Mouse (Mus musculus) natural killer cell, adult 2 months (primary cell): Measurements from ENCODE around the gene Aldh1a1.
"Not testable (repeated sequence)": the region's sequence is repeated elsewhere in the genome, so short reads cannot be mapped to it uniquely, and the experiment has no call there.

Source experiments
- DNase-seq, 2 experiments: peaks; one replicate each; pipeline ENCODE4 v3.0.0; 2022; ENCODE audit warnings: low spot score in 2 of 2

The Aldh1a1 gene

DNA sequence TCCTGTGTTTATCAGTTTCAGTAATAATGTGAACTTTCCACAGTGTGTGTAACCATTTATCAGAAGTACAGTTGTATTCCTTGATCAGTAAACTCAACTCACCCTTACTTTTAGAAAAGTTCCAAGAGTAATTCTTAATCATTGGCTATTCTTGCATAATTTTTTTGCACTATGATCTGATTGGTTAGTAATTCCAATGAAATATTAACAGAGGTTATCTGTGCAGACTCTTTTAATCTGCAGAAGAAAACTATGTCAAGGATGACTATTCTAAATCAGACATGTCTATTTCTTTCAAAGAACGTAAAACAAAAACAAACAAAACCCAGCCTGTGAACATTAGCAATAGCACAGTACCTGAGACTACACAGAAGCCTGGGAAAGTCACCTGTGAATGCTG lies 62.9 kb downstream of the Aldh1a1 start:
- no peak for DNase-seq

DNA sequence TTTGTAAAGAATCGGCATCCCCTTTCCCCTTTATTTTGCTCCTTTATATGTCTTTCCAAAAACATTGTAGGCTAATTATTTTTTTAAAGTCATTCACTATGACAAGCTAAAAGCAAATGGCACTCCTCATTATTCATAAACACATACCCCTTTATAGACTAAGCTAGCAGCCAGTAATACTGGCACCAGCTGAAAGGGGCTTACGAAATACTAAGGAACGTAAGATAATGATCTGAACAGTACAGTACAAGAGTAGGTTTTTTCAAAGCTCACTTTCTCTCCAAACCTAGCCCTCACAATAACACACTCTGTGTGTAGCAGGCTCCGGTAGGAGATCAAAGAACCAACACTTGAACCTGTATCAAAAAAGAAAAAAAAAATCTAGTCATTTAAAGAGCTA lies 64.7 kb downstream of the Aldh1a1 start:
- no peak for DNase-seq

DNA sequence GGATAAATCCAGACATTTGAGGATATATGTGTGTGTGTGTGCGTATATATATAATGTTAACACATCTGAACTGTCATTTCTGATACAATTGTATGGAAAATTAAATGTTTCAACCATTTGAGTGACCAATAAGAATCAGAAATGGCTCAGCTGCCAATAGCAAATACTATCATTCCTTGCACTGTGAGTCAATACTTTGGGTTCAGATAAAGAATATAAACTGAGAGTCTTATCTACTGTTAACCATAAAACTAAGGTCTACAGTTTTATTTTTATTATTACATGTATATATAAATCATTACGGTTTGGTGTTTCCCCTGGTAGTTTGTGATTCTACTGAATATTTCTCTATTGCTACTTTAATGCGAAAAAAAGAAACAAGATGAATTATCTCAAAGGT lies 65.6 kb downstream of the Aldh1a1 start:
- DNase-seq = no peak

DNA sequence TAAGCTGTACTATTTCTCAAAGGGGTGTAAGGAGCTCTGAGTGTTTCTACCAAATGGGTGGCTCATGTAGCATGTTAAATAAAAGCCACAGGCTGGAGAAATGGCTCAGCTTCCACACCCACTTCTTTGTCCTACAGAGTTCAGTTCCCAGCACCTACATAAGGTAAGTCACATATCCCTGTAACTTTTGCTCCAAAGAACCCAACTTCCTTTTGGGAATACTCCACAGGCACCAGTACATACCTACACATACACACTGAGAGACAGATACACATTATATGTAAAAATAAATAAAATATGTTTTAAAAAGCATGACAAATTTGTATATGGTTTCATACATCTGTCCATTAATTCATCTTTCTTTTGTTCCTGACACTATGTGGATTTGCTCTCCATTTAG lies 66.0 kb downstream of the Aldh1a1 start:
- no peak for DNase-seq

DNA sequence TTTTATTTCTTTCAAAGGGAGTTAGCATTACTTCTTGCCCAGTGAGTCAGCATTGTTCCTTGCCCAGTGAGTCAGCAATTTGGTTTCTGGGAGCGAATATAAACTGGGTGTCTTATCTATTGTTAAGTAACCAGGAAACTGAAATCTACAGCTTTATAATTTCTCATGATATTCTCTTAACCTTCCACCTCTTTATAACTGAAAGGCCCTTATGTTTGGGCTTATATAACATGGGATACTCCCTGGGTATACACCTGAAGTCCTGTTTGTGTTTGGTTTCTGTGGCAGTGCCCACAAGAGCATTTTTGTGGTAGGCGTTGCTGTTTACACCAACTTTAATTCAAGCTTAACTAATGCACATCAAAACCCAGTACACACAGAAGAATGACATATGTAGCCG lies 66.4 kb downstream of the Aldh1a1 start:
- DNase-seq = no peak

DNA sequence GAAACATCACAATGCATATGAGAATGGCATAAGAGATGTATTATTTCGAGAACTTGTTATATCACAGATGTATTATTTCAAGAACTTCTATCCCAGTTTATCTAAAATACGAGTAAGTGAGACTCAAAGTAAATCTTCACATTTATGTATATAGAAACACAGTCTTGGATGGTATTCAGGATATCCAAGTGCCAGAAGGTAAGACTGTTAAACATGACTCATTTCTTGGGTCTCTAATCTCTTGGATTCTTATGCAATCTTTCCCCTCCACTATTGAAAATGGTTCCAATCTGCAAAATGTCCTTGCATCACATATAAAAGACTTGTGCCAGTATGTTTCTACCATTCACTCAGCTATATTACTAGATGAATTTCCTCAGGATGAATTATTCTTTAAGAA lies 67.4 kb downstream of the Aldh1a1 start:
- no peak for DNase-seq

DNA sequence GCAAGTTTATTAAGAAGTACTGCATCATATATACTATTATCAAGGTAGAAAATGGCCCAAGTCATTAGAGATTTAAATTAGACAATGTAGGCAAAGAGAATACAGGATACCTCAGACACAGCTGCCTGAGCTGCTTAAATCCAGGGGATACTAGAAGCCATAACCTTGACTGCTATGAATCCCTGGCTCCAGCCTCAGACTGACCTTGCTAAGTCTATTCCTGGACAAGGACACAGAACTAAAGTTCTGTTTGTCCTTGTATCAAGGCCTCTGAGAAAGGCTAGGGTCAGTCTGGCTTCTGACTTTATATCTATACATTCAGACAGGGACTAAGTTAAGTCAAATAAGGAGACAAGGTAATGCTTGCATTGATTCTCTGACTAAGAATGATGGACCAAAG lies 69.9 kb downstream of the Aldh1a1 start:
- DNase-seq = no peak

DNA sequence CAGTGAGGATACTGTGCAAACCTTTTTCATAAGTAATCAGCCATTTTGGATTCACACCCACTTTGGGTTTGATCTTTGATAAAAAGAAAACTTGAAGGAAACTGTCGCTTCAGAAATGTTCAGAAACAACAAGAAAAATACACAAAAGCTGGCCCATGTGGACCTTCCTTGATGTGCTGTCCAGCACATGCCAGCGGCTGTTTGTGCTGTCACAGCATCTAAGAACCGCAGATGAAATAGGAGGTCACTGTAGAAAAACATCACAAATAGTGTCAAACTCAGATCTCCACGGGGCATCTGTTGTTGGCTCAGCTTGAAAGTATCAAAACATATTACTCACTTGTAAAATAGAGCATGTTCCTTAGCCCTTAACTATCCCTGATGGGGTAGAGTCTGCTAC lies 73.8 kb downstream of the Aldh1a1 start:
- DNase-seq = no peak

DNA sequence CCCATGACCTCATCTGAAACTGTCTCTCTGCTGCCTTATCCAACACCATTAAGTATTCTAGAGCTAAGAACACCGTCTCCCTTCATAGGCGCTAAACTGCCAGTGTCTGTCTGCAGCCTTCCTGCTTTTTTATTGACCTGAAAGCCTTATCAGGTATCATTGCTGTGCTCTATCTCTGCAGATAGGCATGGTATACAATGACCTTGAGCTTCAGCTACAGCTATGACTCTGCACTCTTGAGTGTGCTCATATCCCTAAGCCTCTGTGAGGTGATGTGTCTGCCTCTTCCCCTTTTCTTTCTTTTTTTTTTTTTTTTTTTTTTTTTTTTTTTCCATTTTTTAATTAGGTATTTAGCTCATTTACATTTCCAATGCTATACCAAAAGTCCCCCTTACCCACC lies 74.5 kb downstream of the Aldh1a1 start:
- DNase-seq = no peak

DNA sequence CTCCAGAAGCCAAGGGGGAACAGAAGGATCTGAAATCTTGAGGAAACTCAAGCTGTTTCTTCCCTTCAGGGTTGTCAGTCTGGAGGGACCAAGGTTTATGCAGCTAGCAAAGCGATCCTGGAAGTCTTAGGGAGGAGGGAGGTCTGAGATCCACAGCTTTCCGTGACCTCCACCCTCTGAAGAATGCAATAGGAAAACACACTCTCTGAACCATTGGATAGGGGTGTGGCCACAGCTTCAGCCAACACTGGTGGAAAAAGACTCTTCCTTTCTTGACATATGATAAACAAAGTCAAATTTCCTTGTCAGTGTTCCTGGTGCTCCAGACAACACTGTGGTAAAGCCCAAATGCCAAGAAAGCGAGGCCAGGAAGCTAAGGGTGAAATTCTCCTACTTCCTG lies 84.5 kb downstream of the Aldh1a1 start:
- no peak for DNase-seq

DNA sequence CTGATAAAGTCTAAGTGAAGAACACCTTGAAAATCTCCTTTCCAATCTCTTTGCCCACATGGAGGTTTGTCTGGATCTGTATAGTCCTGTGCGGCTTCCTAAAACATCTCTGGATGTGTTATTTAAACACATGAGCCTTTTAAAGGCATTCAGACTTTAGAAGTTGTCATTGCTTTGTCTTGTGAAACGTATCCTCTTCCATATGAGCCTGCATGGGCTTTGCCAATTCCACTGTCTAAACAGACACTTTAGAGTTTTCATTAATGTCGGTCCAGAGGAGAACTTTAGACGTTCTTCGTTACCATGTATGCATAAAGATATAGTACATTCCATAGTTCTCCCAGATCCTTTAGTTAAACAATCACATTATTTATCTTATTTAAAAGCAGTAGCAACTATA lies 84.9 kb downstream of the Aldh1a1 start:
- DNase-seq = no peak

DNA sequence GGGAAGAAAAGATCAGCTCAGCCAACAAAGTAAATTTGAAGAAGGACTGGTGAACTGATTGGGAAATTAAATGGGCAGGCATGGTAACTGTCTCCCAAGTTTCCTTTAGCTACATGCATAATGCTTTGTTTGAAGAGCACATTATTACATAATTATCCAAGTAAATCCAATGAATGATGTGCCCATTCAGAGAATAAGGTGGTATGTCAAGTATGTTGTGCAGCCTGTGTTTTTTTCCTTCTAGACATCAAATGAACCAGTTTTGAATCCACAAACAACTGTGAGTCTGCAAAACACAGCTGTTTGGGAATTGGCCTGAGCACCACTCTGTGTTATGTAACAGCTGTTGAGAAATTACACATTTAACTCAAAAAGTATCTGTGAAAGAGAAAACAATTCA lies 107.4 kb downstream of the Aldh1a1 start:
- no peak for DNase-seq

DNA sequence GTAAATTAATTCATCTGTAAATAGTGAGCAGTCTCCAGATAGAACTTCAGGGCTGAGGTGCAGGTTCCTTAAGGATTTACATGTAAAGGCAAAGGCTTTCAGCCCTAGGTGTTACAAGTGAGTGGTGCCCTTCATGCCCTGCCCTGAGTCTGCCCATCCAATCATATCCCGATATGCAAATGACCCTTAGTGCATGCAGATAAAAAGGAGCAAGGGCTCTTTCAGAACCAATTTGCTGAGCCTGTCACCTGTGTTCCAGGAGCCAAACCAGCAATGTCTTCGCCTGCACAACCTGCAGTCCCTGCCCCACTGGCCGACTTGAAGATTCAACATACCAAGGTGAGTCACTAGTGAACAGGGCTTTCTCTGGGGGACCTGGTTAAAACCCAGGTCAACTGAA lies 109.2 kb downstream of the Aldh1a1 start:
- DNase-seq = no peak

DNA sequence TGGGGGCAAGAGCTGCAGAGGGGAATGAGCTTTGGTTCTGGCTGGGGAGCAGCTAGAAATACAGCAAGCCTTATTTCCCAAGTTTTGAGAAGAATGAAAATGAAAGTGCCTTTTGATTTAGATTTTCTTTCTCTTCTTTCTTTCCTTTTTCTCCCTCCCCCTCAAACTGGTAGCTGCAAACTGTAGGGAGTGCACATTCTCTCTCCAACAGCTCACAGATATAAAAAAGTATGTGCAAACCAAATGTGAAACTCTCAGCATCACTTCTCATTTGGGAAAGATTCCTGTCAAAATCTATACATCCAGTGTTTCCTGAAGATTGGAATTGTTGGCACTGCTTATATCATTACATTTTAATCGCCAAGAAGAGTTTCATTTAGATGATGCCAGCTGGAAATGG lies 110.7 kb downstream of the Aldh1a1 start:
- DNase-seq = no peak

DNA sequence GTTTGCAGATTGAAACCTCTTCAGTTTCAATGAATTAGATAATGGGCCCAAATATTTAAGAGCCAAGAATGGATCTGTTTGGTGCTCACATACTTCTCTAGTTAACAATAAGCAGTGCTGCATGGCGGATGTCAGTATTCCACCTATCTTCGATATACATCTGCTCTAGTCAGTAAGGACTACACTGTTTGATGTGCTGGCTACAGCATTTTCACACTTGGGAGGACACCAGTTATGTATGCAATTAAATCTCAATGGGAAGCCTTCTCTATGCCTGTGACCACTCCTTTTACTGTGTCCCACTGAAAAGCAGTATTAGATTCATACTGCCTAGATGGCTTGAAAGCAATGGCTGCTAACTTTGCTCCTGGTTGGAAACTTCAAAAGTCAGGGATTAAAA lies 111.4 kb downstream of the Aldh1a1 start:
- DNase-seq = no peak

DNA sequence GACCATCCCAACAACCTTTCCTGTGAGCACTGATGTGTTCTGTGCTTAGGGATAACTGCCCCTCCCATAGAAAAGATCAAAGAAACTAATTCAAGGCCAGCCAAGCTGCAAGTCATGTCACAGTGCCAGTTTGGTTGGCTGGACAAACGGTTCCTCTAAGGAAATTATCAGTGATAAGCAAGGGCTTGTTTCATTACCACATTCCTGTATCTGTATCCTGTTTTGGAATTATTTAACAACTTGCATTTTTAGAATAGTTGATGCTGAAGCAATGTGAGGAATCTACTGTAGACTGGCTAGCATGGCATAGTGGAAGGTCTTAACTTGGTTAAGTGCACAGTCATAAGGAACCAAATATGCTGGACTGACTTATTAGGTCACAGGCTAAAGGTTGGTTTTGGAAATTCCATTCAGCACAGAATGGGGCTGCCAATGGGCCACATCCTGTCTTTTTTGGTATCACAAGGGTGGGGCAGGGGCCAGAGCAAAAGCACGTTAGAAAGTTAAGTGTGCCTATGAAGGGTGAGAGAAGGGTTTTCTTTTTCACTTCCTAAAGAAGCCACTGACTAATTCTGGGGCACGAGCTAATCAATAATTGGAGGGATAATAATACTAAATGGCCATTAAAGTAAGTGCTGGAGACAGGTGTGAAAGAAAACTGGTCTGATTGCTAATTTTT lies 121.9 kb downstream of the Aldh1a1 start:
- DNase-seq = no peak

DNA sequence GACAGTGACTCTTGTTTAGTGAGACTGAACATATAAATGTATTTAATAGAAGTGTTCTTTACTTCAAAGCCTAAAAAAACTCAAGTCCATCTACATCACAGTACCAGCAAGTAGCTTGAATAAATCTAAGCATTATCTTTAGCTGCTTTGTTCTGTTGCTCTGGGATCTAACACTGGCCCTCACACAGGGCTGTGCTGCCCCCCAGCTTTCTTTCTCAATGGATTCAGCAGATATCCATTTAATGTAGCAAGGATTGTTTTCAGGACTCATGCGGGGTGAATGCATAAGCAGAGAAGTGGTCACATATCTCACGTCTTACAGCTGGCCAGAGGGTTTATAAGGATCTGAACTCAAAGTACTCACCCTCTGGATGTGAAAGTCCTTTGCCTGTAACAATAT lies 129.9 kb downstream of the Aldh1a1 start:
- no peak for DNase-seq

DNA sequence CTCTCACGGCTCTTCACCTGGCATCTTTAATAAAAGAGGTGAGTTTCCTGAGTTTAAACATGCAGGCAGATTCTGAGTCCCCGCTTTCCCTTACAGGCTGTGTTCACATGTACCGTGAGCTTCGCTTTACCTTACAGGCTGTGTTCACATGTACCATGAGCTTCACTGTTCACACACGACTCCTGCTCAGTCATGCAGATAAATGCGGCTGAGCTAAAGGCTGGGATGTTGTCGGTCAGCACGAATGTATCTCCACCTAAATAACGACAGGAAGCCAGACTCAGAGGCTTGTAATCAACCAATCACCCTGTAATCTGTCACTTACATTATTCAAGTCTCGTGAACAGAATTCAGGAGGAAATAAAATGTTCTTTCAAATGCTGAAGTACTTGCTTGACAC lies 130.9 kb downstream of the Aldh1a1 start:
- no peak for DNase-seq

DNA sequence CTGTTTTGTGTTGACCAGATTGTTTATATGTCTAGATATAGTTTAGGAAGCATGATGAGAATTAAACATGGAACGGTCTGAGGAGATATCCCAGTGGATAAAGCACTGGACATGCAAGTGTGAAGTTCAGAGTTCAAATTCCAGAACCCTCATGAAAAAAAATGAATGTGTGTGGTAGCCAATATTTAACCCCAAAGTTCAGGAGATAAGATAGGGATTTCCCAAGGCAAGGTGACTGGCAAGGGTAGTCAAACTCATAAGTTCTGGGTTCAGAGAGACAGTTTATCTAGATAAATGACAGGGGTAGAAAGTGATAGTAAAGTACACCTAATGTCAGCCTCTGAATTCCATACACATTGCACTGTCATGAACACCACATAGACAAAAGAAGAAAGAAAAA lies 138.5 kb downstream of the Aldh1a1 start:
- no peak for DNase-seq

DNA sequence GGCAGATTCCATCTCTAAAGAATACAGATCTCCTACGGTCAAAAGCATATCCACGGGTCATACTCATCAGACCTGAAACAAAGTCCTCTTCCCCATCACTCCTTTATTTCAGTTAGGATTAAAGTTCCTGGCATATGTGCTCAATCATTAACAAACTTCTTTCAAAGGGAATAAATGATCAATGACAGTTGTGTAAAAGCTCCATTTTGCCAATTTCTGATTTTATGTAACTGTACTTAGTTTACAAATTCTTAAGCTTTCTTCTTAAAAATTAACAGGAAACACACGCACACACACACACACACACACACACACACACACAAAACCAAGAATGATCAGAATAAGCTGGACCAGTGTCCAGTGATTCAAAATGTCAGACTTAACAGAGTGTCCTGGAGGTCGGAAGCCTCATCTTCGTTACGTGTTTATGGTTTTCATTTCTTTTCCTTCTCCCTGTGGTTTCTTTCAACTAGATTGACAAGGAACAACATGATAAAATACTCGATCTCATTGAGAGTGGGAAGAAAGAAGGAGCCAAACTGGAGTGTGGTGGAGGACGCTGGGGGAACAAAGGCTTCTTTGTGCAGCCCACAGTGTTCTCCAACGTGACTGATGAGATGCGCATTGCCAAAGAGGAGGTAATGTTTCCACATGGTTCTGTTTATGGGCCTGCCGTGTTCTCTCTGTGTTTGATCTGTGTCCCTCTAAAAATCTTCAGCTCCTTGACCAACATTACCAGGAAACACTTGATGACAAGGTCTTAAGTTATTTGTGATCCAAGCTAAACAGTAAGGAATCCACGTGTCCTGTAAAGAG lies 141.6 kb downstream of the Aldh1a1 start:
- DNase-seq = no peak

DNA sequence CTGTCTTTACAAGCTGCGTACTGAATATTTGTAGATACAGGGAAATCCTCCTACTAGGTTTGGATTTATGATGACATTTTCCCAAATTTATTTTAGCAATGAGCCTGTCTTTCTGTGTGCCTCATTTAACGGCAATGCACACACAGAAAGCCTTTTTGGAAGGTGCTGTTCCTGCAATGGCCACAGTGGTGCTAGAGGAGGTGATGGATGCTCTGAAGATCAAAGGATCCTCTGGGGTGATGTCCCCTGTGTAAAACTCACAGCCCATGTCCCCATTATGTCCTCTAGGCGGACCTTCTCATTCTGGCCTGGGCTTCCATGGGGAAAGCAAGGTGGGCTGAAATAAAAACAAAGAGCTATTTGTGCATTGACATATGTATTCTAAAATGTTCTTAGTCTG lies 151.8 kb downstream of the Aldh1a1 start:
- no peak for DNase-seq

DNA sequence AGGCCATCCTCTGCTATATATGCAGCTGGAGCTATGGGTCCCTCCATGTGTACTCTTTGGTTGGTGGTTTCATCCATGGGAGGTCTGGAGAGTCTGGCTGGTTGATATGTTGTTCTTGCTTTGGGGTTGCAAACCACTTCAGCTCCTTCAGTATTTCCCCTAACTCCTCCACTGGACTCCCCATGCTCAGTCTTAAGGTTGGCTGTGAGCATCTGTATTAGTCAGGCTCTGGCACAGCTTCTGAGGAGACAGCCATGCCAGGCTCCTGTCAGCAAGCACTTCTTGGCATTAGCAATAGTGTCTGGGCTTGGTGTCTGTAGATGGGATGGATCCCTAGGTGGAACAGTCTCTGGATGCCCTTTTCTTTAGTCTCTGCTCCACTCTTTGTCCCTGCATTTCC lies 155.0 kb downstream of the Aldh1a1 start:
- DNase-seq = not testable (repeated sequence)

DNA sequence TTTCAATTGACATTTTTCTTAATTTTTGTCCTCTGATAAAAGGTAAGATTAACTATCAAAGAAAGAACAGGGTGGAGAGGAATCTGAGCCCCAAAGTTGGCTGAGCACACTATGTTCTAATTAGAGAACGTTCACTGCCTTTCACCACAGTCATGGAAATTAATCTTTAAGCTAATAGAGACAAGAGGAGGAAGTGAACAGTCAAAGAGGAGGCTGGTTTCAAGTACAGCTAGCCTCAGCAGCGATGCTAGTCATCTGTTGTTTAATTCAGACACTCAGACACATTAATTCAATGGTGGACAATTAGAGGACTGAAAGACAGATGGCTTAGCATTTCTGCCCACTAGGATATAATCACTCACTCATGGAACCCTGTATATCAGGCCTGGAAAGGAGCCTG lies 157.5 kb downstream of the Aldh1a1 start:
- DNase-seq = no peak
